In the genomic region with DNA sequence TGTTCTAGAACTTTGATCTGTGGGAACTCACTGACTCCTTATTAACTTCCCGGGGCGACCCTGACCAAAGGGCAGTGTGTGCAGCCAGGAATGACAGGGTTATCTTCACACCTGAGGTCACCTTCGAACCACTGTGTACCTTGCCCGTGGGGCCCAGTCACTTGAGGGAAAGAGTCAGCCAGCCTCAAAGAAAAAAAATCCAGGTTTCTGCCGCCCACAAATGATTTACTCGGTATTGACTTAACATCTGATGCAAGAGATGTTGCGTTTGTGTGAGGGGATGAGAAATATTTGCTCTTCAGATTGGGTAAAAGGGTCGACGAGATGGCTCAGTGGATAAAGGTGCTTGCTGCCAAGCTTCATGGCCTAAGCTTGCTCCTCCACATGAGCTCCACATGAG, we compare ENCODE assay signal across 15 mouse cellular contexts. TPM values are rescaled to one million over a fixed set of nuclear protein-coding genes. Genes with fewer than 3 reads are reported as not detected.
DNase-seq lines count a peak whose midpoint lies in the region; ATAC-seq and TF ChIP-seq lines count a peak whose summit lies in the region.
"Had no signal": no experiment of that assay in that cellular context is flagged by ENCODE, and none has a peak within 500 bp of the region (broad histone marks: within the 10 kb centered on the region; RNA-seq: fewer than 3 reads in every experiment).

No protein-coding gene starts in this region.

- H3K4me1 ChIP-seq in intestine, embryonic 14.5 days (replicated peaks; ENCODE audit: control insufficient read depth, insufficient read depth, low read length) = no peaks in the 10 kb centered on the region
- H3K4me1 ChIP-seq in kidney, adult 2 months (ENCODE audit: control insufficient read depth, insufficient read depth, low read length) = peaks cover 13% of the 10 kb centered on the region; the same call in 1 of the 2 replicates
- H3K4me1 ChIP-seq in small intestine, adult 2 months (ENCODE audit: control insufficient read depth, insufficient read depth, insufficient read length, low read length) = peaks cover 9% of the 10 kb centered on the region; the same call in 1 of the 2 replicates
- no peaks in the 10 kb centered on the region for H3K4me1 ChIP-seq in hindbrain, embryonic 16.5 days (ENCODE audit: control insufficient read depth, insufficient read depth, low read depth, low read length)
- H3K4me1 ChIP-seq: neural tube, embryonic 12.5 days had no signal

- no peak overlapping the region for H3K27ac ChIP-seq in intestine, embryonic 14.5 days (ENCODE audit: low read depth)
- peak overlapping the region; percentile 60 for H3K27ac ChIP-seq in kidney, adult 2 months (ENCODE audit: insufficient read depth, low read depth, low read length)
- peak overlapping the region; percentile 63; the same call in 1 of the 2 replicates for H3K27ac ChIP-seq in small intestine, adult 2 months (ENCODE audit: insufficient read depth, low read depth, low read length)
- H3K27ac ChIP-seq in hindbrain, embryonic 16.5 days (ENCODE audit: low read depth, low read length) = no peak overlapping the region
- H3K27ac ChIP-seq: neural tube, embryonic 12.5 days had no signal

- no peaks in the 10 kb centered on the region for H3K27me3 ChIP-seq in intestine, embryonic 14.5 days (replicated peaks; ENCODE audit: control insufficient read depth, insufficient read depth, low read length)
- no peaks in the 10 kb centered on the region for H3K27me3 ChIP-seq in kidney, adult 2 months (replicated peaks; ENCODE audit: control insufficient read depth, insufficient read depth, low read length)
- no peaks in the 10 kb centered on the region for H3K27me3 ChIP-seq in small intestine, adult 2 months (ENCODE audit: control insufficient read depth, insufficient read depth, low read length)
- no peaks in the 10 kb centered on the region for H3K27me3 ChIP-seq in hindbrain, embryonic 16.5 days (replicated peaks; ENCODE audit: control insufficient read depth, insufficient read depth, low read length)
- H3K27me3 ChIP-seq: neural tube, embryonic 12.5 days had no signal

- H3K4me3 ChIP-seq in intestine, embryonic 14.5 days (ENCODE audit: low read depth, low read length) = no peak overlapping the region
- no peak overlapping the region for H3K4me3 ChIP-seq in kidney, adult 2 months (ENCODE audit: insufficient read depth, low read depth, low read length)
- H3K4me3 ChIP-seq in small intestine, adult 2 months (ENCODE audit: low read depth, low read length) = no peak overlapping the region
- no peak overlapping the region for H3K4me3 ChIP-seq in hindbrain, embryonic 16.5 days (ENCODE audit: low read length)
- H3K4me3 ChIP-seq: neural tube, embryonic 12.5 days had no signal

- DNase-seq in intestine, embryonic 14.5 days (ENCODE audit: low spot score) = peak; percentile 57
- peak; percentile 92 for DNase-seq in kidney, adult 2 months
- DNase-seq in liver = peak; percentile 52
- DNase-seq in c-Kit-positive CD71-positive TER-119-positive erythroid progenitor cells, embryonic 14.5 days (ENCODE audit: low spot score) = no peak
- no peak for DNase-seq in heart, adult 8-10 months (ENCODE audit: low spot score)
- DNase-seq in gastrocnemius, adult 8-10 months (ENCODE audit: low spot score in 2 of 2) = no peak
- DNase-seq: adrenal gland, postnatal 14 days; gastrocnemius, postnatal 14 days; heart, postnatal 4 days; thymus, postnatal 14 days had no signal

- H3K9me3 ChIP-seq in intestine, embryonic 14.5 days (ENCODE audit: control insufficient read depth, low read length) = no peaks in the 10 kb centered on the region
- H3K9me3 ChIP-seq in hindbrain, embryonic 16.5 days (ENCODE audit: control insufficient read depth, low read length) = no peaks in the 10 kb centered on the region
- H3K9me3 ChIP-seq: neural tube, embryonic 12.5 days had no signal

- H3K4me2 ChIP-seq in intestine, embryonic 14.5 days (ENCODE audit: low read length) = no peak overlapping the region
- H3K4me2 ChIP-seq in hindbrain, embryonic 16.5 days (ENCODE audit: low read length) = no peak overlapping the region
- H3K4me2 ChIP-seq: heart, embryonic 11.5 days; neural tube, embryonic 12.5 days had no signal

- TF ChIP-seq POLR2A in kidney, adult 2 months (IDR thresholded peaks at IDR 0.05; ENCODE audit: low read depth, low read length) = no peak
- no peak for TF ChIP-seq POLR2A in small intestine, adult 2 months (IDR thresholded peaks at IDR 0.05; ENCODE audit: low read depth, low read length)

- no peaks in the 10 kb centered on the region for H3K36me3 ChIP-seq in intestine, embryonic 14.5 days (ENCODE audit: control insufficient read depth, insufficient read depth, low read length)
- H3K36me3 ChIP-seq in kidney, adult 2 months (ENCODE audit: control insufficient read depth, insufficient read depth, low read length) = no peaks in the 10 kb centered on the region
- H3K36me3 ChIP-seq in small intestine, adult 2 months (ENCODE audit: control insufficient read depth, insufficient read depth, low read length) = no peaks in the 10 kb centered on the region
- no peaks in the 10 kb centered on the region for H3K36me3 ChIP-seq in hindbrain, embryonic 16.5 days (ENCODE audit: control insufficient read depth, insufficient read depth, low read length)
- H3K36me3 ChIP-seq: neural tube, embryonic 12.5 days had no signal

- ATAC-seq in intestine, embryonic 14.5 days (replicated peaks; ENCODE audit: low FRiP score, low TSS enrichment, low read depth) = 0 out of 2 replicates have a peak, but pooled peaks have one; percentile 30
- no peak for ATAC-seq in hindbrain, embryonic 16.5 days
- ATAC-seq: inflammation-experienced regulatory T-cells, adult 6 months had no signal

- 67% methylated on average over 9 of the region's 9 CpGs for WGBS in intestine, embryonic 14.5 days
- WGBS in kidney, adult 2 months = 55% methylated on average over 9 of the region's 9 CpGs
- 33% methylated on average over 9 of the region's 9 CpGs for WGBS in small intestine, adult 2 months
- 93% methylated on average over 9 of the region's 9 CpGs for WGBS in hindbrain, embryonic 16.5 days

- TF ChIP-seq CTCF in kidney, adult 2 months (conservative IDR thresholded peaks at IDR 0.05; ENCODE audit: insufficient read depth, insufficient read length, low read depth, low read length) = no peak
- no peak for TF ChIP-seq CTCF in small intestine, adult 2 months (IDR thresholded peaks at IDR 0.05; ENCODE audit: extremely low read depth, insufficient read length, insufficient replicate concordance, low read depth, low read length)

- no peak overlapping the region for H3K9ac ChIP-seq in intestine, embryonic 14.5 days (ENCODE audit: low read length)
- no peak overlapping the region for H3K9ac ChIP-seq in hindbrain, embryonic 16.5 days (ENCODE audit: low read depth, low read length)
- H3K9ac ChIP-seq: neural tube, embryonic 12.5 days had no signal

RNA-seq across cellular contexts. Expression of a gene that starts 10.2 kb away (rescaled TPM):
- polyA plus RNA-seq in intestine, embryonic 14.5 days (2014; fragmentation: Nextera tagmentation; extraction: Ambion mirVana) = 20.9 and 24.6 TPM in 2 replicates
- polyA plus RNA-seq in kidney, adult 2 months (2012; rRNA removed) = 31.1 and 35.3 TPM in 2 replicates
- 16.5 and 25.8 TPM in 2 replicates for polyA plus RNA-seq in small intestine, adult 2 months (2012; rRNA removed)
- 5.3 and 6.0 TPM in 2 replicates for polyA plus RNA-seq in hindbrain, embryonic 16.5 days (2015; fragmentation: Nextera tagmentation; extraction: Ambion mirVana)
- total RNA-seq in heart, adult 8-10 months (2022) = 100 to 1,000 TPM; 131 to 151 (median 141) TPM
- 10 to 100 TPM; 23.3 to 43.2 (median 31.1) TPM for total RNA-seq in gastrocnemius, adult 8-10 months (2022)

Comparison
In these comparisons a context has a peak if more than half of its experiments do, and no peak if none do; other contexts are left out.
1. DNase-seq: peak in intestine, embryonic 14.5 days (single experiment), kidney, adult 2 months (single experiment) and liver (single experiment); none in c-Kit-positive CD71-positive TER-119-positive erythroid progenitor cells, embryonic 14.5 days (single experiment), heart, adult 8-10 months (single experiment) and gastrocnemius, adult 8-10 months (0 of 2).
2. H3K27ac ChIP-seq: peak in kidney, adult 2 months (single experiment) and small intestine, adult 2 months (single experiment); none in intestine, embryonic 14.5 days (single experiment) and hindbrain, embryonic 16.5 days (single experiment).